Mouse (Mus musculus) frontal cortex, postnatal 10 days (tissue): ENCODE results near the gene Cdc42se1.

Experiments
- DNase-seq, 2 experiments: peaks; one replicate each; pipeline ENCODE4 v3.0.0; 2022; ENCODE audit warnings: low spot score in 2 of 2, mixed read lengths in 1 of 2

Gene Cdc42se1

DNA sequence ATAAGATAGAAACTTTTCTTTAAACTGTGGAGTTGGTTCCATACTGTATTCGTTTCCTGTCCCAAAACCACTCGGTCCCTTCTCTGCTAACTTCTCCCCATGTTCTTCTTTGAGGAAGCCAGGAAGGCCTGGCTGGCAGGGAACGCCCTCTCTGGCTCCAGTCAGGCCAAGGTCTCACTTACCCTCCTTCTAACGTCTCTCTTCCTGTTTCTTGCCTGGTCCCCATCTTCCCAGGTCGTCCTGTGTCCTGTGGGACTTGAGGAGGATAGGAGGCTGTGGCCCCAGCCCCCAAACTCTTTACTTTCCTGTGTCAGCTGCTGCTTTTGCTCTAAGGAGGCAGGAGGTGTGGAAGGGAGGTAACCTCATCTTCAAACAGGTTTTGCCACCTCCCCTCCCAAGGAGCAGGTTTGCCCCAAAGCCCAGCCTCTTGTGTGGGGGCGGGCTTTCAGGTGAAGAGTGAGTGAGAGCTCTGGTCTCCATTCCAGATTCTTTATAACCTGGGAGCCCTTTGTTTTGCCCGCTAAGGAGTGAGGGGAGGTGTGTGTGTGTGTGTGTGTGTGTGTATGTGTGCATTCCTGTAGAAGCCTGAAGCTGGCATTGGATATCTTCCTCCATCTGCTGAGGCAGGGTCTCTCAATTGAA, 22.4 kb downstream of the Cdc42se1 start, which contains the start of gene Bnipl:
Gene Bnipl (minus strand): TSS at position 411 of the 642 bp plus-strand sequence.
- no peak for DNase-seq

GRCm38 (mm10) chr3:95256931-95257330, 28.4 kb downstream of the Cdc42se1 start:
- no peak for DNase-seq

GRCm38 (mm10) chr3:95261975-95262374, 33.4 kb downstream of the Cdc42se1 start:
- no peak for DNase-seq

DNA sequence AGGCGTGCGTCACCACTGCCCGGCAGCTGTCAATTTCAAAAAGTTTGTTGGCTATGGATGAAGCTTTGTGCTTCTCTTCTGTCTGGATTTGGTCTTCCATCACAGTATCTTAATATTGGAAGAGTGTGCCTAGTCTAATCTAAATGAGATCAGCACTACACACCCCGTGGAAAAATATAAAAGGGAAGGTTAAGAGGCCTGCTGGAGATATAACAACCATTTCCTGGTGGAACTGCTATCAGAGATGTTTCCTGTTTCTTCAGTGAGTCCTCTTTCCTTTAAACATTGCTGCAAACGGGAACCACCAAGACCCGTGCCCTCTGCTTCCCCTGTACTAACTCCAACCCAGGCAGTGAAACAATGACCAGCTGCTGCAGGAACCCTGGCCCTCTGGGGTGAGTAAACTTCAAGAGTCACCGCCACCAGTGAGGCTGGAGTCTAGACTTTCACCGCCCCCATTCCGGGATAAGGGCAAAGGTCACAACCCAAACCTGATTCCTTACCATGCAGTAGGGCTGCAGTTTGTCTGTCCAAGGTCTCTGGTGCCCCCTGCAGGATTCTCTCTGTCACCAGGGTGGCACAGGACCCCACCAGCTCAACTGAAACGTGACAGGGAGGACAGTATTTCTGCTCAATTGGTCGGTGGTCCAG, 34.7 kb downstream of the Cdc42se1 start:
- DNase-seq = peak; percentile 52 to 65

DNA sequence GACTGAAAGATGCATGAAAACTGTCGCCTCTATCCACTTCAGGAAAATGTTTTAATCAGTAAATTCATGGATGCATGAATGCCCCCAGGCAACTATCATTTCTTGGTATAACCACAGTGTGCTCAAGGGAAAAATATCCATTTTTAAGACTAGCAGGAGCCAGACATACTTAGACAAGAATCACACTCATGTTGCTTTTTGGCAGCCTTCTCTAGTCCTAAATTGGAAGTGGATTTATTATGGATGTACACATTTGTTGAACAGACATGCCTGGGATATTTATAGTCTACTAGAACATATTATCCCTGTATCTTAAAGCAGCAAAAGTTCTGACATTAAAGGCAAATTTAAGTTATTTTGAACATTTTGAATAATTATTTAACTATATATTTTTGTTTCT, 36.2 kb downstream of the Cdc42se1 start:
- no peak for DNase-seq

DNA sequence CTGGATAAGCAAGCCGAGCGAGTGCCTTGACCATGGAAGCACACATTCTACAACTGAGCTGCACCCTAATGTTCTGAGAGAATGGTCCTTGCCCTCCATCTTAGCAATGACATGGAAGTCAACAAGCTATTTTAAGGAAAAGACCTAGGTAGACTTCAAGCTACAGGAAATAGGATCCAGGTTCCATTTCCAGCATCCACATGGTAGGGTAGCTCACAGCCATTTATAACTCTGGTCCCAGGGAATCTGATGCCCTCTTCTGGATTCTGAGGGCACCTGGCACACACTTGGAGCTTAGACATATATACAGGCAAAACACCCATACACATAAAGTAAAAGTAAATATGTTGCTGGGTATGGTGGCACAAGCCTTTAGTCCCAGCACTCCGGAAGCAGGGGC, 37.5 kb downstream of the Cdc42se1 start:
- DNase-seq = no peak

DNA sequence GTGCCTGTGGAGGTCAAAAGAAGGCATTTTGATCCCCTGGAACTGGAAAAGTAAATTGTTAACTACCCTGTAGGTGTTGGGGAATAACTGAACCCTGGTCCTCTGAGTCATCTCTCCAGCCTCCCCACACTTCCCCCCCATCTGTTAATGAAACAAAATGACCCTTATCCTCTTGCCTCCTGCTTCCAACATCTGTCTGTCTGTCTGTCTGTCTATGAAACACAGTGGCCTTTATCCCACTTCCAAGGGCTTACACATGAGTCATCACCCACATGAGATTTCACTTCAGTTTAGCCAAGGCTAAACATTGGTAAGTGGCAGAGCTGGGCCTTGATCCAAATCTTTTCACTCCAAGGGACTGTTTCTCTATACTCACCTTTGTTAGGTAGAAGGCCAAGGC, 39.3 kb downstream of the Cdc42se1 start:
- no peak for DNase-seq

DNA sequence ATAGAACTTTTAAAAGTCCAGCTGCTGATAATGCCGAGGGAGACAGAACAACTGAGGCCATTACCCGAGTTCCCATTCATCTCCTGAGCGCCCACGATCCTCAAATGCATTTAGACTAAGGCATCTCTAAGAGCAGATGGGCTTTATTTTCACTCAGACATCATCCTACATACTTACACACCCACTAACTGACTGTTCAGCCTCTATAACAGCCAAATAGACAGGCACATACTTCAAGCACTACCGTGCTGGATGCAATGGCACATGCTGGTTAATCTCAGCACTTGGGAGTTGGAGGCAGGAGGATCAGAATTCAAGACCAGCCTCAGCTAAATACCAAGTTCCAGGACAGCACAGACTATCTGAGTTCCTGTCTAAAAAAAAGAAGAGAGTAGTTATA, 41.3 kb downstream of the Cdc42se1 start:
- no peak for DNase-seq

- DNase-seq = no peak
Measured at GRCm38 (mm10) chr3:95270766-95271364, 42.3 kb downstream of the Cdc42se1 start.

- DNase-seq = no peak
Measured at GRCm38 (mm10) chr3:95273471-95273870, 44.9 kb downstream of the Cdc42se1 start.

DNA sequence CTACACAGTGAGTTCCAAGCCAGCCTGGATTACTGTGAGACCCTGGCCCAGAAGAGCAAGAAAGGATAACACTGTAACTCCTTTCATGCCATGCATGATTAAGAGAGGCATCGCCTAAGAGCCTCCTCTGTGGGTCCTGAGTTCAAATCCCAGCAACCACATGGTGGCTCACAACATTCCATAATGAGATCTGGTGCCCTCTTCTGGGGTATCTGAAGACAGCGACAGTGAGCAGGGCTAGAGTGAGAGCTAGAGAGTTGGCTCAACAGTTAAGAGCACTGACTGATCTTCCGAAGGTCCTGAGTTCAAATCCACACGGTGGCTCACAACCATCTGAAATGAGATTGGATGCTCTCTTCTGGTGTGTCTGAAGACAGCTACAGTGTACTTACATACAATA, 45.9 kb downstream of the Cdc42se1 start:
- DNase-seq = no peak

- no peak for DNase-seq
Measured at GRCm38 (mm10) chr3:95275161-95275560, 46.6 kb downstream of the Cdc42se1 start.

- no peak for DNase-seq
Measured at GRCm38 (mm10) chr3:95276428-95276934, 47.9 kb downstream of the Cdc42se1 start.

GRCm38 (mm10) chr3:95277149-95277551, 48.6 kb downstream of the Cdc42se1 start:
- no peak for DNase-seq

GRCm38 (mm10) chr3:95280747-95281146, 52.2 kb downstream of the Cdc42se1 start:
- DNase-seq = no peak

DNA sequence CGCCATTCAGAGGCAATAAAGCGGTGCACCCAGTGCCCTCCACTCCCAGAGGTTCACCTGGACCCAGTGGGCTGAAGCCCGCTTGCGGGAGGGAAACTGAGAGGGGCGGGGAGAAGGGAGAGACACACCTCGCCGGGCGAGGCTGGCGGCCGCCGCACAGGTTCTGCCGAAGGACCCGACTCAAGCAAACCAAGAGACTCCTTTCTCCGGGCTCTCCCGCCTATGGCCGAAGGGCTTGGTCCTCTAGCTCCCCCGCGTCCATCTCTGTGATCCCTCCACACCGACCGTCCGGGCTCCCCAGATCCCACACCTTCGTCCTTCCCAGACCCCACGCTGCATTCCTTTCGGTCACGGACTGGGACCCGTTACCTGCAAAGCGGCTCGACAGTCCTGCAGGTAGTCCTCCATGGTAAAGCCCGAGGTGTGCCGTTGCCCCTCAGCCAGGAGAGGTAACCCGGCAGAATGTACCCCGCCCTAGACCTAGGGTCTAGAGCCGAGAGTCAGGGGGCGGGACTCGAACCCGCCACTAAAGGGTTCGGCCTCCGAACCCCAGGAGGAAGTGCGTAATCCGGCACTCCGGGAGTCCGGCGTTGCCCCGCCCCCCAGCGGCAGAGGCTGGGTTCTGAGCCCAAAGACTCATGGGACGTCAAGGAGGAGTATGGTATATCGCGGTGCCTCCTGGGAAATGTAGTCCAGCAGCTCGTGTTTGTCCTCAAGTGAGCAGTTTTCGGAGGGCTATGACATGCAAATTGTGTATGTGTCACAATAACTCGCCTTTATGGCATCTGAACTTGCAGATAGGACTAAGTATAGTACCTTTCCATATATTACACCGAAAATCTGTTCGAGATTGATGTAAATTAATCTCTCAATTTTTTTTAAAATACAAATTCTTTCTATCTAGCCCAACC, 52.9 kb downstream of the Cdc42se1 start, which contains the start of the genes Mindy1 and Prune1:
Gene Mindy1 (plus strand): TSS at position 130 of the 911 bp plus-strand sequence.
Gene Prune1 (minus strand): TSS at position 861 of the 911 bp plus-strand sequence.
- peak; percentile 98 for DNase-seq

- no peak for DNase-seq
Measured at GRCm38 (mm10) chr3:95282381-95282864, 53.9 kb downstream of the Cdc42se1 start.

- DNase-seq = peak; percentile 49 to 77
Measured at GRCm38 (mm10) chr3:95282865-95283588, 54.5 kb downstream of the Cdc42se1 start.

DNA sequence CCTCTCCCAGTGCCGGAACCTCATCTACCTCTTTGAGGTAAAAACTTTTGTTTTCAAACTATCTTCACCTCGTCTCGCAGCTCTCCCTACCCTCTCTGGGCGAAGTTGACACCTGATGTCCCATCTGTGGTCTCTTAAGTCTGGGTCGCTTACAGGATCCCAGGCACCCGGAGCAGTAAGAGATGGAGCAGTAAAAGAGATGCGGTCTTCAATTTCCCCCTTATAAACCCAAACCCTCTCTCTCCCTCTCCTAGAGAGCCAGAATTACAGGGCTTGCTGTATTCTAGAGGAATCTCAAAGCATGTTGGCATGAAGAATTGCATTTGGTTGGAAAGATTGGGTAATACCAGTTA, 55.0 kb downstream of the Cdc42se1 start:
- DNase-seq = no peak

GRCm38 (mm10) chr3:95284062-95284461, 55.5 kb downstream of the Cdc42se1 start:
- no peak for DNase-seq
